Mouse (Mus musculus): ENCODE data around the gene Stx3. TPM values are rescaled to one million over a fixed set of nuclear protein-coding genes. Genes with fewer than 3 reads are reported as not detected.

The Stx3 gene
- total RNA-seq, 1 experiment, result 21.6 TPM

DNA sequence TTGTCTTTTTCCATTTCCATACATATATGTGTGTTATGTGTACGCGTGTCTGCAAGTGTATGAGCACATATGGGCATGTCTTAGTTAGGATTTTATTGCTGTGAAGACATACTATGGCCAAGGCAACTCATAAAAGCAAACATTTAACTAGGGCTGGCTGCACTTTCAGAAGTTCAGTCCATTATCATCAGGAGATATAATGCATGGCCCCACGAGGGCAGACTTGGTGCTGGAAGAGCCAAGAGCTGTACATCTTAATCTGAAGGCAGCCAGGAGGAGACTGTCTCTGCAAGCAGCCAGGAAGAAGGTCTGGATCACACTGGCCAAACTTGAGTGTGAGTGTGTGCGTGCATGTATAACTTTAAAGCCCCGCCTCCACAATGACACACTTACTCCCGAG is 24.8 kb downstream of the Stx3 start:
- DNase-seq (ENCODE audit: low read depth, low spot score), result no peak
- no peak for TF ChIP-seq CHD2 (IDR thresholded peaks at IDR 0.05; ENCODE audit: low read depth, low read length)
- no peak for TF ChIP-seq MAFK (IDR thresholded peaks at IDR 0.05; ENCODE audit: insufficient read depth, low read depth, low read length)
- TF ChIP-seq ZNF384 (IDR thresholded peaks at IDR 0.05; ENCODE audit: low read depth, low read length), result no peak
- no peak for TF ChIP-seq ZC3H11A (IDR thresholded peaks at IDR 0.05; ENCODE audit: borderline replicate concordance, low read depth, low read length)
- no peak for TF ChIP-seq HCFC1 (IDR thresholded peaks at IDR 0.05; ENCODE audit: borderline replicate concordance, insufficient read depth, low read length)
- H3K27ac ChIP-seq (ENCODE audit: insufficient read depth, low read depth, low read length, poor library complexity, severe bottlenecking), result no peak overlapping the region
- H3K9ac ChIP-seq (ENCODE audit: insufficient read depth, low read depth, low read length, poor library complexity, severe bottlenecking), result no peak overlapping the region
- H3K36me3 ChIP-seq (ENCODE audit: control insufficient read depth, insufficient read depth, low read length, poor library complexity, severe bottlenecking), result peaks cover 7% of the 10 kb centered on the region; the same call in 1 of the 2 replicates
- H3K9me3 ChIP-seq (ENCODE audit: control insufficient read depth, insufficient read depth, low read depth, low read length), result no peaks in the 10 kb centered on the region
- peaks cover 0 to 6% of the 10 kb centered on the region in 2 experiments; a peak in 1 of 4 replicates for H3K4me1 ChIP-seq (ENCODE audit: control insufficient read depth in 2 of 2, insufficient read depth in 2 of 2, low read length in 2 of 2, poor library complexity in 1 of 2)
- in situ Hi-C loops (cut with MboI; ENCODE audit: low sequenced_read_pairs in 2 of 2, unreplicated experiment in 2 of 2), result no loop called here
- H3K4me3 ChIP-seq (ENCODE audit: insufficient read depth in 1 of 2, low read depth in 1 of 2, low read length in 2 of 2, poor library complexity in 1 of 2, severe bottlenecking in 1 of 2), result no peak overlapping the region

DNA sequence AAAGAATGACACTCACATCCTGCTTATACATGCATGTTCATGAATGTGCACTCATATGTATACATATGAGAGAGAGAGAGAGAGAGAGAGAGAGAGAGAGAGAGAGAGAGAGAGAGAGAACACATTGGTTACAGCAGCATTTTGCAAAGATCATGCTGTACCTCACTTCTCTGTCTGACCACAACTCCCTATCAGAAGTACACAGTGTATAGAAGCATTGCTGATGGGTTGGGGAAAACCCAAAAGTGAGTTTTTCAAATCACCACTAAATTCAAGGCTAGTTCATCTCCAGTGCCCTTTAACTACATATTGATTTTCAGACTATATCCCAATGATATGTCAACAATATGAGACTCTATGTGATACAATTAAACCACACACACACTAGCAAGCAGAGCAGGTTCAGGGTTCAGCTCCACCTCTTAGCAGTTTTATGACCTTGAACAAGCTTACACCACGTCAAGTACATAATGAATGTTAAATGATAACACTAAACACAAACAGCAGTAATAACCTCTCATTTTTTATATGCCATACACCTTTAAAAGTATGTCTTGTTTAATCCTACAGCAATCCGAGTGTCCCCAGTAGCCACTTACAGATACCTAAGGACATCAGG is 25.4 kb downstream of the Stx3 start:
- peaks cover 13% of the 10 kb centered on the region; the same call in 1 of the 2 replicates for H3K36me3 ChIP-seq (ENCODE audit: control insufficient read depth, insufficient read depth, low read length, poor library complexity, severe bottlenecking)
- DNase-seq (ENCODE audit: low read depth, low spot score), result no peak
- in situ Hi-C loops (cut with MboI; ENCODE audit: low sequenced_read_pairs in 2 of 2, unreplicated experiment in 2 of 2), result no loop called here
- H3K4me3 ChIP-seq (ENCODE audit: insufficient read depth in 1 of 2, low read depth in 1 of 2, low read length in 2 of 2, poor library complexity in 1 of 2, severe bottlenecking in 1 of 2), result no peak overlapping the region
- no peak overlapping the region for H3K9ac ChIP-seq (ENCODE audit: insufficient read depth, low read depth, low read length, poor library complexity, severe bottlenecking)
- H3K27ac ChIP-seq (ENCODE audit: insufficient read depth, low read depth, low read length, poor library complexity, severe bottlenecking), result no peak overlapping the region
- no peak for TF ChIP-seq CHD2 (IDR thresholded peaks at IDR 0.05; ENCODE audit: low read depth, low read length)
- no peak for TF ChIP-seq ZNF384 (IDR thresholded peaks at IDR 0.05; ENCODE audit: low read depth, low read length)
- no peak for TF ChIP-seq MAFK (IDR thresholded peaks at IDR 0.05; ENCODE audit: insufficient read depth, low read depth, low read length)
- no peak for TF ChIP-seq HCFC1 (IDR thresholded peaks at IDR 0.05; ENCODE audit: borderline replicate concordance, insufficient read depth, low read length)
- no peak for TF ChIP-seq ZC3H11A (IDR thresholded peaks at IDR 0.05; ENCODE audit: borderline replicate concordance, low read depth, low read length)
- peaks cover 0 to 6% of the 10 kb centered on the region in 2 experiments; a peak in 1 of 4 replicates for H3K4me1 ChIP-seq (ENCODE audit: control insufficient read depth in 2 of 2, insufficient read depth in 2 of 2, low read length in 2 of 2, poor library complexity in 1 of 2)
- H3K9me3 ChIP-seq (ENCODE audit: control insufficient read depth, insufficient read depth, low read depth, low read length), result no peaks in the 10 kb centered on the region

GRCm38 (mm10) chr19:11791825-11792224 is 27.4 kb downstream of the Stx3 start:
- H3K4me1 ChIP-seq (ENCODE audit: control insufficient read depth in 2 of 2, insufficient read depth in 2 of 2, low read length in 2 of 2, poor library complexity in 1 of 2), result peaks cover 0 to 6% of the 10 kb centered on the region in 2 experiments; a peak in 1 of 4 replicates
- peaks cover 19% of the 10 kb centered on the region; the same call in 1 of the 2 replicates for H3K36me3 ChIP-seq (ENCODE audit: control insufficient read depth, insufficient read depth, low read length, poor library complexity, severe bottlenecking)
- H3K27ac ChIP-seq (ENCODE audit: insufficient read depth, low read depth, low read length, poor library complexity, severe bottlenecking), result no peak overlapping the region
- H3K9ac ChIP-seq (ENCODE audit: insufficient read depth, low read depth, low read length, poor library complexity, severe bottlenecking), result no peak overlapping the region
- in situ Hi-C loops (cut with MboI; ENCODE audit: low sequenced_read_pairs in 2 of 2, unreplicated experiment in 2 of 2), result no loop called here
- H3K4me3 ChIP-seq (ENCODE audit: insufficient read depth in 1 of 2, low read depth in 1 of 2, low read length in 2 of 2, poor library complexity in 1 of 2, severe bottlenecking in 1 of 2), result no peak overlapping the region
- DNase-seq (ENCODE audit: low read depth, low spot score), result no peak
- TF ChIP-seq CHD2 (IDR thresholded peaks at IDR 0.05; ENCODE audit: low read depth, low read length) (no peak), MAFK (IDR thresholded peaks at IDR 0.05; ENCODE audit: insufficient read depth, low read depth, low read length) (no peak), HCFC1 (IDR thresholded peaks at IDR 0.05; ENCODE audit: borderline replicate concordance, insufficient read depth, low read length) (no peak), ZC3H11A (IDR thresholded peaks at IDR 0.05; ENCODE audit: borderline replicate concordance, low read depth, low read length) (no peak), ZNF384 (IDR thresholded peaks at IDR 0.05; ENCODE audit: low read depth, low read length) (no peak)
- no peaks in the 10 kb centered on the region for H3K9me3 ChIP-seq (ENCODE audit: control insufficient read depth, insufficient read depth, low read depth, low read length)

GRCm38 (mm10) chr19:11788876-11789275 is 30.3 kb downstream of the Stx3 start:
- TF ChIP-seq ZC3H11A (IDR thresholded peaks at IDR 0.05; ENCODE audit: borderline replicate concordance, low read depth, low read length) (no peak), HCFC1 (IDR thresholded peaks at IDR 0.05; ENCODE audit: borderline replicate concordance, insufficient read depth, low read length) (no peak), MAFK (IDR thresholded peaks at IDR 0.05; ENCODE audit: insufficient read depth, low read depth, low read length) (no peak), CHD2 (IDR thresholded peaks at IDR 0.05; ENCODE audit: low read depth, low read length) (no peak), ZNF384 (IDR thresholded peaks at IDR 0.05; ENCODE audit: low read depth, low read length) (no peak)
- no peak for DNase-seq (ENCODE audit: low read depth, low spot score)
- Histone ChIP-seq H3K36me3 (ENCODE audit: control insufficient read depth, insufficient read depth, low read length, poor library complexity, severe bottlenecking) (peaks cover 25% of the 10 kb centered on the region; the same call in 1 of the 2 replicates), H3K4me3 (ENCODE audit: insufficient read depth in 1 of 2, low read depth in 1 of 2, low read length in 2 of 2, poor library complexity in 1 of 2, severe bottlenecking in 1 of 2) (no peak overlapping the region), H3K9ac (ENCODE audit: insufficient read depth, low read depth, low read length, poor library complexity, severe bottlenecking) (no peak overlapping the region), H3K27ac (ENCODE audit: insufficient read depth, low read depth, low read length, poor library complexity, severe bottlenecking) (no peak overlapping the region), H3K4me1 (ENCODE audit: control insufficient read depth in 2 of 2, insufficient read depth in 2 of 2, low read length in 2 of 2, poor library complexity in 1 of 2) (peaks cover 0 to 6% of the 10 kb centered on the region in 2 experiments; a peak in 1 of 4 replicates), H3K9me3 (ENCODE audit: control insufficient read depth, insufficient read depth, low read depth, low read length) (no peaks in the 10 kb centered on the region)
- in situ Hi-C loops (cut with MboI; ENCODE audit: low sequenced_read_pairs in 2 of 2, unreplicated experiment in 2 of 2), result no loop called here
